Mouse (Mus musculus): ENCODE results near the gene Olfr202. TPM values are rescaled to one million over a fixed set of nuclear protein-coding genes. Genes with fewer than 3 reads are reported as not detected.
"Not testable (repeated sequence)": the region's sequence is repeated elsewhere in the genome, so short reads cannot be mapped to it uniquely, and the experiment has no call there.

Gene Olfr202
- not detected in 2 replicates for polyA plus RNA-seq (2012; rRNA removed)

DNA sequence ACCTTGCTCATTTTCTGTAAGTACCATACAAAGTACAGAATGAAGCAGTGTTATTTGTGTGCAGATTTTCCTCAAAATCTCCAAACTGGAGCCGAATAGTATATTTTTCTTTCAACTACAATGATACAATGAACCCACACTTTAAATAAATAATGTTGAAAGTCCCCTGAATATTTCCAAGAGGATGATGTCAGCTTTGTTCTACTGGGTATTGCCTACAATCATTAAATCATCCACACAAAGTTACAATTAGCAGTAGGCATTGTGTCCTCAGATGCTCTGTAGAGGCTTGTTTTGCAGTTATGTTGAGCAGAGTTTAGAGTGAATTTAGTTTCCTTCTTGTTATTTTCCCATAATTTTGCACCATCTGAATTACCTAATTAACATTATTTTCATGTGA, at the start of gene Olfr202:
Gene Olfr202, minus strand, starts transcription at position 101 of the 400 bp plus-strand sequence.
- DNase-seq (ENCODE audit: low read depth, low spot score), result no peak
- WGBS, result 75% methylated on average over 1 of the region's 1 CpGs

DNA sequence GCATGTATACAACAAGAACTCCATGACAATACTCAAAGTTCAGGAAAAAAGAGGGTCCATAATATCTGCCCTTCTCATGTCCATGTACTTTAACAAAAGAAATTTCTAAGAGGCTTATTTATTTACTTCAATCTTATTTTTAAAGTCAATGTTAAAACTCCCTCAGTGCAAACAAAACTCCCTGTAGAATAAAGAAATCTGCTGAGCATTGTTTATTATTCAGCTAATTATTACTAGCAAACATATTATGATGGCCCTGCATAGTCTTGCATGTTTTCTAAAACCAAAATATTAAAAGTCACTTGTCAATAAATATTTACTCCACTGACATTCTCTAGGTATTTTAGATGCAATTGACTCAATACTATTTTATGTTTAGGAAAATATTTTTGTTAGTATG, 44.4 kb upstream of the Olfr202 start, which contains the start of gene Olfr205:
Gene Olfr205, minus strand, starts transcription at position 101 of the 400 bp plus-strand sequence.
- DNase-seq (ENCODE audit: low read depth, low spot score), result no peak

DNA sequence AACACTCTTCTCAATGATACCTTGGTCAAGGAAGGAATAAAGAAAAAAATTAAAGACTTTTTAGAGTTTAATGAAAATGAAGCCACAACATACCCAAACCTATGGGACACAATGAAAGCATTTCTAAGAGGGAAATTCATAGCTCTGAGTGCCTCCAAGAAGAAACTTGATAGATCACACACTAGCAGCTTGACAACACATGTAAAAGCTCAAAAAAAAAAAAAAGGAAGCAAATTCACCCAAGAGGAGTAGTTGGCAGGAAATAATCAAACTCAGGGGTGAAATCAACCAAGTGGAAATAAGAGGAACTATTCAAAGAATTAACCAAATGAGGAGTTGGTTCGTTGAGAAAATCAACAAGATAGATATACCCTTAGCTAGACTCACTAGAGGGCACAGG, 36.7 kb upstream of the Olfr202 start:
- WGBS, result 25% methylated on average over 1 of the region's 1 CpGs
- DNase-seq (ENCODE audit: low read depth, low spot score), result not testable (repeated sequence)

DNA sequence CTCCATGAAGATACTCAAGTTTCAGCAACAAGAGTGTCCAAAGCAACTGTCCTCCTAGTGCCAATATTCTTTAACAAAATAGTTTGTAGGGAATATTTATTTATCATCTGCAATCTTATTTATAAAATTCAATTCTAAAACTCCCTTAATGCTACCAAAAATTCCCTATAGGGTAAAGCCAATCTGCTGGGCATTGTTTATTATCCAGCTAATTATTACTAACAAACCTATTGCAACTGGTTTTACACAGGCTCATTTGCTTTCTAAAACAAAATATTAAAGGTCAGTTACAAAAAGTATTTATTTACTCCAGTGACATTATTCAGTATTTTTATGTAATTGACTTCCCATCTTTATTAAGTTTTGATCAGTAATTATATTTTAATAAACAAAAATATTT, 31.6 kb upstream of the Olfr202 start, which contains the start of gene Olfr204:
Gene Olfr204, minus strand, starts transcription at position 101 of the 400 bp plus-strand sequence.
- DNase-seq (ENCODE audit: low read depth, low spot score), result no peak

DNA sequence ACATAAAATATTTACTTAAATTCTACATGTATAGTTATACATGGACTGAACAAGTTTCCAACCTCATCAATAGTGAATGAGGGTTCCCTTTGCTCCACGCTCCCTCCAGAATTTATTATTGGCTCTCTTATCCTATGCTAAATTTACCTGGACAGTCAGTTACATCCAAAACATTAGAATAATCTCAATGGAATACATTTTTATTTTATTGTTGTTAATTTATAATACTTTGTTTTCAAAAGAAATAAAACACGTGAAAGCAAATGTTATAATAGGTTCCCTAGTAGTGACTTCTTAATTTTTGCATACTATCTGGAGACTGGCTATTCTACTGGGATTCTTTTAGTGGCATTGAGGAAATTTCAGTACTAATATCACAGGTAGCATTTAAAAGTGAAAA, 12.0 kb upstream of the Olfr202 start, which contains the start of gene Olfr203:
Gene Olfr203, plus strand, starts transcription at position 301 of the 400 bp plus-strand sequence.
- WGBS, result 86% methylated on average over 2 of the region's 2 CpGs
- DNase-seq (ENCODE audit: low read depth, low spot score), result no peak

DNA sequence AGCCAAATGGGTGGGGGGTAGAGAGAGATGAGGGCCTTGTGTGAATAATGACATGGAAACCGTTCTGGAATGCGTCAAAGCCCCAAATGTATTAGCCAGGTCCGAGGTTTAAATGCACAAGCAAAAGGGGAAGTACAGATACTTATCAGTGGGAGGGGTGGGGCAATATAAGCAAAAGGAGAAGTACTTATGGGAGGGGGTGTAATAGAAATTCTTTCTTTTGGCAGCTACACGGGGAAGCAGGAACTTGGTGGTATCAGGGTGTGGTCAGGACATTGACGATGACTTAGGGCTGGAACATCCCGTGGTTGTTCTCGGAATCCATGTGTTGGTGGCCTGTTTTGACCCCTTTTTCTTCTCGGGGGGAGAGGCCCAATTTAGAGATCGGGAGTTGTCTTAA, 983 bp upstream of the Olfr202 start:
- 68% methylated on average over 9 of the region's 9 CpGs for WGBS
- DNase-seq (ENCODE audit: low read depth, low spot score), result not testable (repeated sequence)

DNA sequence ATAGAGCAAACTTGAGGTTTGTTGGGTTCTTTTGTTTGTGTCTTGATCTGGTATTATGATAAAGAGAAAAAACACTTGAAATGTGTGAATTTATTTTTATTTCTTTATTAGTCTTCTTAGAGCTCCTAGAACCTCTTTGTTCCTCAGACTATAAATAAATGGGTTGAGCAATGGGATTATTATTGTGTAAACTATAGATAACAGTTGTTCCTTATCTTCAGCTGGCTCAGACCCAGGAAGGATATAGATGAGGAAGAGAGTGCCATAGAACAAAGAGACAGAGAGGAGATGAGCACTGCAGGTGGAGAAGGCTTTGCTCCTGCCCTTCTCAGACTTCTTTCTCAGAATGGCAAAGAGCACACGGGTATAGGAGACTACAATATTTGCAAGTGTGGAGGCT, 3.1 kb downstream of the Olfr202 start:
- 52% methylated on average over 1 of the region's 1 CpGs for WGBS
- no peak for DNase-seq (ENCODE audit: low read depth, low spot score)

DNA sequence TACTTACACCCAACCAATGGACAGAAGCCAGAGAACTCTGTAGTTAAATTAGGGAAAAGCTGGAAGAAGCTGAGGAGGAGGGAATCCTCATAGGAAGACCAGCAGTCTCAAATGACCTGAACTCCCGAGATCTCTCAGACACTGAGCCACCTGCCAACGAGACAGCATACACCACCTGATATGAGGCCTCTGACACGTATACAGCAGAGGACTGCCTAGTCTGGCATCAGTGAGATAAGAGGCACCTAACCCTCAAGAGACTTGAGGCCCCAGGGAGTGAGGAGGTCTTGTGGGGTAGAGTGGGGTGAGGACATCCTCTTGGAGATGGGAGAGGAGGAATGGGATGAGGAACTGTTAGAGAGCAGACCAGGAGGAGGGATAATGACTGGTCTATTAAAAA, 6.1 kb downstream of the Olfr202 start:
- 65% methylated on average over 3 of the region's 3 CpGs for WGBS
- no peak for DNase-seq (ENCODE audit: low read depth, low spot score)

DNA sequence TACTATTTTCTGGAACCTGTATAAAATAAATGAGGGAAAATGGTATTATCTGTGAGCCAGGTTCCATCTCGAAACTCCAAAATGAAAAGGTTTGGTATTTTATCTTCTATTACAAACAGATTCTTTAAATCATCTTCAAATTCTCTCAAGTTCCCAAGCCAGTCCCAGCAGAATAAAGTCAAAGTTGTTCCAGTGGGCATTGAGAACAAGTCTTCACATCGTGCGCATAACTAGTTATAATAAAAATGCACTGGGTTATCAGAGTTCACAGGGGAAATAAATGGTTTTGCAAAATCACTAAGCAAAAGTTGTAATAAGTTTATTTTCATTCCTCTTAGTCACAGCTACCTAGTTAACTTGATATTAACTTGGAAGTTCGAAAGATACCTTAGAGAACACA, 14.1 kb downstream of the Olfr202 start, which contains the start of gene Olfr201:
Gene Olfr201, minus strand, starts transcription at position 101 of the 400 bp plus-strand sequence.
- DNase-seq (ENCODE audit: low read depth, low spot score), result not testable (repeated sequence)
- 81% methylated on average over 4 of the region's 4 CpGs for WGBS

DNA sequence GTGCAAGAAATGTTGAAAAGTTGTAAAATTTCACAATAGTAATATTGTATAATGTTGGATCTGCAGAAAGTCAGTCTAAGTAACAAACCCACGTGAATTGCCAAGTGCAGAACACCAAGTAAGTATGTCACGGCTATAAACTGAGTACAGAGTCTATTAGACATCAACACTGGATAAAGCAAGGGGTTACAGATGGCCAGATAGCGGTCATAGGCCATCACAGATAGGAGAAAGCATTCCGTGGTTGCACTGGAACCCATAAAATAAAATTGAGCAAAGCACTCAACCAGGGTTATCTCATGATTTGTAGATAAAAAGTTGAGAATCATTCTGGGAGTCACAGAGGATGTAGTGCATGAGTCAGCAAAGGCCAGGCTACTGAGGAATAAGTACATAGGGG, 17.5 kb downstream of the Olfr202 start:
- WGBS, result 58% methylated on average over 4 of the region's 4 CpGs
- not testable (repeated sequence) for DNase-seq (ENCODE audit: low read depth, low spot score)

DNA sequence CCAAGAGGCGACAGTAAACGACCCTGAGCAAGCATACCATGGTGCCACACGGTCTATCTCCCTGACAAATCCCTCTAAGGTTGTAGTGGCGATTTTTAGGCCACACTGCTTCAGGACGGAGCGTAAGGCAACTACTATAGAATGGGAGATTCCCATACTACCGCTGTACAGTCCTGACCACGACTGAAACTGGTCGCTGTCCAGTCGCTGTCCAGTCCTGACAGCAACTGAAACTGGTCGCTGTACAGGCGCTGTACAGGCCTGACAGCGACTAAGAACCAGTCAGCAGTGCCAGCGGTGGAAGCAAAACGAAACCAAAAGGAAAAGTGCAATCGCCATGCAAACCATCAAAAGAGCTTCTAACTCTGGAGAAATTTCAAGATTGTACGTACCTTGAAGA, 36.9 kb downstream of the Olfr202 start:
- 85% methylated on average over 17 of the region's 17 CpGs for WGBS
- DNase-seq (ENCODE audit: low read depth, low spot score), result no peak

Other genes starting within 250 kb of the Olfr202 start
- gene Olfr187, start 247.0 kb downstream of the Olfr202 start, polyA plus RNA-seq (2012; rRNA removed), result not detected in 2 replicates
- not detected in 2 replicates for gene Olfr190, start 208.8 kb downstream of the Olfr202 start, polyA plus RNA-seq (2012; rRNA removed)
- not detected in 2 replicates for gene Olfr191, start 197.0 kb downstream of the Olfr202 start, polyA plus RNA-seq (2012; rRNA removed)
- not detected in 2 replicates for gene Olfr193, start 174.9 kb downstream of the Olfr202 start, polyA plus RNA-seq (2012; rRNA removed)
- gene Olfr194, start 165.7 kb downstream of the Olfr202 start, polyA plus RNA-seq (2012; rRNA removed), result not detected in 2 replicates
- not detected in 2 replicates for gene Olfr195, start 139.7 kb downstream of the Olfr202 start, polyA plus RNA-seq (2012; rRNA removed)
- not detected in 2 replicates for gene Olfr196, start 116.3 kb downstream of the Olfr202 start, polyA plus RNA-seq (2012; rRNA removed)
- not detected in 2 replicates for gene Olfr198, start 83.3 kb downstream of the Olfr202 start, polyA plus RNA-seq (2012; rRNA removed)
- not detected in 2 replicates for gene Olfr199, start 67.0 kb downstream of the Olfr202 start, polyA plus RNA-seq (2012; rRNA removed)
- not detected in 2 replicates for gene Olfr201, start 14.2 kb downstream of the Olfr202 start, polyA plus RNA-seq (2012; rRNA removed)
- not detected in 2 replicates for gene Olfr203, start 12.1 kb upstream of the Olfr202 start, polyA plus RNA-seq (2012; rRNA removed)
- not detected in 2 replicates for gene Olfr204, start 31.5 kb upstream of the Olfr202 start, polyA plus RNA-seq (2012; rRNA removed)
- not detected in 2 replicates for gene Olfr205, start 44.3 kb upstream of the Olfr202 start, polyA plus RNA-seq (2012; rRNA removed)
- not detected in 2 replicates for gene Olfr206, start 62.5 kb upstream of the Olfr202 start, polyA plus RNA-seq (2012; rRNA removed)
- gene Olfr209, start 77.2 kb upstream of the Olfr202 start, polyA plus RNA-seq (2012; rRNA removed), result not detected in 2 replicates
- gene Gabrr3, start 120.5 kb upstream of the Olfr202 start, polyA plus RNA-seq (2012; rRNA removed), result not detected in 2 replicates
- gene Riox2, start 185.0 kb upstream of the Olfr202 start, polyA plus RNA-seq (2012; rRNA removed), result 5.7 and 5.8 TPM in 2 replicates